Mouse (Mus musculus) small intestine, adult 2 months (tissue): Measurements from ENCODE around the gene Pdia5.

Source experiments
- CTCF ChIP-seq: fragments of 200-500 bp; IDR thresholded peaks from 2 replicates; pipeline ENCODE4 v1.5.1; 2012; ENCODE audit warnings: low read depth, mild to moderate bottlenecking, control low read depth, inconsistent platforms, low read length, moderate library complexity, mixed read lengths; ENCODE audit not compliant: insufficient replicate concordance, insufficient read length; ENCODE audit errors: extremely low read depth
- POLR2A ChIP-seq: fragments of 200-500 bp; IDR thresholded peaks from 2 replicates; pipeline ENCODE4 v1.6.1; 2012; ENCODE audit warnings: low read depth, mild to moderate bottlenecking, control low read depth, inconsistent platforms, low read length, moderate library complexity

- no peak for TF ChIP-seq CTCF
- TF ChIP-seq POLR2A = no peak
These were observed 126.6 kb downstream of the Pdia5 start for GRCm38 (mm10) chr16:35364063-35364428.
